Mouse (Mus musculus): ENCODE data around the gene Kmt5a.

The Kmt5a gene

DNA sequence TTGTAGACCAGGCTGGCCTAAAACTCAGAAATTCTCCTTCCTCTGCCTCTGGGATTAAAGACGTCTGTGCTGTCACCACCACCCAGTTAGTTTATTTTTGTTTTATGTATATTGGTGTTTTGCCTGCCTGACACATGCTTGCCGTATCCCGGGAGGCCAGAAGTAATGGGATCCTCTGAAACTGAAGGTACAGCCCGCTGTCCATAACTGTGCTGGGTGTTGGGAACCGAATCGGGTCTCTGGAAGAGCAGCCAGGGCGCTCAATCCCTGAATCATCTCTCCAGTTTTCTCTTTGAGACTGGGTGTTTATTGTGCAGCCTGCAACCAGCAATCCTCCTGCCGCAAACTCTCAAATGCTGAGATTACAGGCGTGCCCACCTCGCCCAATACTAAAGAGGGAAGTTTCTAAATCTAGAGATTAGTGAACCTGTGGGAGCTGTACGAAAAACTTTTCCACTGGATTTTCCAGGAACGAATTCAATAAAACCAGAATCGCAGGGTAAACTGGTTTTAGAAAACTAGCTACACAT lies 42.8 kb downstream of the Kmt5a start:
- CTCF ChIA-PET, result no interaction called here

DNA sequence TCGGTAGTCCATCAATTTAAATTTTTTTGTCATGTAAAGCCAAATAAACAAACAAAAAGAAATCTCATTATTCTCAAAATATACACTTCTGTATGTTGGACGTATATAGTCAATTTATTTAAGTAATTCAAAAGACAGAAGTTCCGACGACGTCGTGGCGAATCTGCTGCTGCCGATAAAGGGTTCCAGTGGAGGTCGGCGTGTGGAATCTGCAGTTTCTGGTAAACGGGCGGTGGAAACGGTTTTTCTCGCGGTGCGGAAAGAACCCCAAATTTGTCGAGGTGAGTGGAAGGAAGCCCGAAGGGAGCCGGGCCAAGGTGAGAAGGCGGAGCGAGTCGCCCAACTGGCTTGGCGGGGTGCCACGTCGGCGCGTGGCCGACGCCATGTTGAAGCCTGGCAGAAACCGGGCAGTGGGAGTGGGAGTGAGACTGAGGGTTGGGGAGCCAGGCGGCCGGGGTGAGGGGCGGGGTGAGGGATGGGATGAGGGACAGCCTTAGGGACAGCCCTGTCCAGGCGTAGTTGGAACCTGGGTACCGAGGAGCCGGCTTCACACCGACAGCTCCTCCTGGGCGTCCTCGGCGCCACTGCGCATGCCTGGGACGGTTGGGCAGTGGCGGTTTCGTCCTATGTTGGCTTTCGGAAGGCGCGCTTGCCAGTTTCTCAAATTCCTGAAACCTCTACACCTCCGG lies 43.4 kb downstream of the Kmt5a start, which contains the start of gene Snrnp35:
Gene Snrnp35, plus strand, starts transcription at position 169 of the 689 bp plus-strand sequence.
- CTCF ChIA-PET, result no interaction called here

DNA sequence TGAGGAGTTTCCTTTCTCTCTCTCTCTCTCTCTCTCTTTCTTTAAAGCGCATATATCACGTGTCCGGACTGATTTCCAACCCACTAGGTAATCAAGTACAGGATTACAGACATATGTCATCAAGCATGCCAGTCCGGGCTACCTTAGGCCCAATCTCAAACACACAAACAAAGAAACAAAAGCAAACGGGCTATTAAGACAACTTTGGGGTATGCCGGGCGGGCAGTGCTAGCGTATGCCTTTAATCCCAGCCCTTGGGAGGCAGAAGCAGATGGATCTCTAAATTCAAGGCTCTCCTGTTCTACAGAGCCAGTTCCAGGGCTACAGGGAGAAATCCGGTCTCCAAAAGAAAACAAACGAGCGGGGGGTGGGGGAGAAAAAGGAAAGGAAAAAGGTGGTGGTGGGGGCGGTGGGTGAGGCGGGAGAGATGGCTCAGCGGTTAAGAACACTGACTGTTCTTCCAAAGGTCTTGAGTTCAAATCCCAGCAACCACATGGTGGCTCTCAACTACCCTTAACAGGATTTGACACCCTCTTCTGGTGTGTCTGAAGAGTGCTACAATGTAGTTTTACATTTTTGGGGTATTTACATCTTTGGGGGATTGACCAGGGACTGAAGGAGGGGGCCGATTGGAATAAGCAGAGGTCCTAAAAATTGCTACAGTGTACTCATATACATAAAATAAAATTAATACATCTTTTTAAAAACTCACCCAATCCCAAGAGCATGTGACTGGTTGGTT lies 44.1 kb downstream of the Kmt5a start:
- CTCF ChIA-PET, result interaction anchor here (0.6 kb wide), 1 partner anchor 735 kb away, joined by 4 read pairs; the partner anchor contains the start of gene Rsrc2

DNA sequence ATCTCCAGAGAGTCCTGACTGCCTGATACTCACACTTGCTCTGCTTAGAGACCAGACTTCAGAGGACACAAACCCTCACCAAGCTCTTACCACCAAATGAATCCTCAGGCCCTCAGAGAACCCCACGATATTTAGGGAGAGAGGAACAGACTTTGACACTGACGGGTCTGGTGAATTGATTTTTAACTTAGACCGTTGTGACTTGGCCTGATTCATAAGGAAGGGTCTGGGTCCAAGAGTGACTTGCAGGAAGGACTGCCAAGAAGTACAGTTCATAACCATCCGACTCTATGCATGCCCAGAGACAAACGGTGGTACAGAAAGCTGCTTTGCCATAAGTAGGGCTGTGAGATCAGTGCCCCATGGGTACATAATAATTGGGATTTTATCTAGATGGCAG lies 45.9 kb downstream of the Kmt5a start:
- CTCF ChIA-PET, result no interaction called here

DNA sequence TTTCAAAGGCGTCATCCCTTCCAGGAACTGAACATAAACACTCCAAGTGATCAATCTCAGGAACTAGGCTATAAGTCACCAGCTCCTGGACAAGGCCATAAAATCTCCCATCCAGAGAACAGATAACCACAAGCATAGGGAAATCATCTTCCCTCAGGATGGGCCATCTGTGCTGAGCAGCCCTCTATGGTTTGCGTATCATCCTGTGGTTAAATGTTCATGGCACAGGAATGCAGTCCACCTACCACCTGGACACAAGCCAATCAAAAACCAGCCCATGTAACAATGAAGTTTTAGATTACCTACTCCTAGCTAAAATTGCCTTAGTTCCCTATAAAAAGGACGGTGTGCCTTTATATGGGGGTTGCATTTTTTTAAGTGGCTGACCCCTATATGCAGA lies 49.2 kb downstream of the Kmt5a start:
- CTCF ChIA-PET, result no interaction called here

DNA sequence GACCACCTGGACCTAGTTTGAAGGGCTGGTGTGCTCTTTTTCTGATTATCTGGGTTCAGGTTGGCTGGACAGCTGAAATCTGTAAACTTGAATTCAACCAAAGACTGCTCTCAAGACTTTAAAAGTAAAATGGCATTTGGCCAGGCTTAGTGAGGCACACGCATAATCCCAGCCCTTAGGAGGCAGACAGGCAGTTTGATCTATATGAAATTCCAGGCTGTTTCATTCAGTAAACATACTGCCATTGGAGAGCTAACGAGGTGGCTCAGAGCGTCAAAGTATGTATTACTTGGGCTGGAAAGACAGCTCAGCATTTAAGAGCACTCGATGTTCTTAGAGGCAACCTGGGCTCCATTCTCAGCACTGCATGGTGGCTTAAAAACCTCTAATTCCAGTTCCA lies 52.0 kb downstream of the Kmt5a start:
- CTCF ChIA-PET, result no interaction called here

DNA sequence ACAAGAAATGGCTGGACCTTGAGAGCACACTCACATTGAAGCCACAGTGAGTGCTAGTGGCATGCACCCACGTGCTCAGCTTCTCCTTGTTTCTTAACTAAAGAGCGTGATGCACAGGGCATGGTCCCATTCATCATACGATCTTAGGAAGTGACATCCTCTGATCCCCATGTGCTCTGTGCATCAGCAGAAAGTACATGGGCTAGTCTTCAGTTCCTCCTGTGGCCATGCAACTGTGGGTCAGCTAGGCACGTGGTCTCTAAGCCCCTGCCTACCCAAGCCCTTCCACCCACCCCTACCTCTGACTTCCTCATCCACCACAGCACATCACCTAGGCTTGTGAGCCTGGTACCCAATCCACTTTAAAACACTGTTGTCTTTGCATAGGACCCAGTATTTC lies 52.9 kb downstream of the Kmt5a start:
- CTCF ChIA-PET, result no interaction called here

DNA sequence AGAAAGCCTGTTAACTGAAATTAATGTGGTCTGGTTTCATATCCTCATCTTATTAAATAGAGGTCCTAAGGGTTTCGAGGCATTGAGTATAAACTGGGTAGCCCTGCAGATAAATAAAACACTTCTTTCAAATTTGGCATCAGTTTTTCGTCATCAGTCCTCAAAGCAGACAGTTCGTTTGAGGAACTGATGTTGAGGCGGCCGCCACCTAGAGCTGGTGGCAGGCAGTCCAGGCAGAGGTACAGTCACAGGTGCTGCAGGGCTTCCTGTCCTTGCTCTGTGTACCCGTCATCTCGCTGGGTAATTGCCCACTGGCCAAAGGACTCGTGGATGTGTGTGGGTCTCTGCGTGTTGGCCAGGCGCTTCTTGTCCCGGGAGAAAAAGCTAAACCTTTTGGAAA lies 53.7 kb downstream of the Kmt5a start:
- CTCF ChIA-PET, result no interaction called here

DNA sequence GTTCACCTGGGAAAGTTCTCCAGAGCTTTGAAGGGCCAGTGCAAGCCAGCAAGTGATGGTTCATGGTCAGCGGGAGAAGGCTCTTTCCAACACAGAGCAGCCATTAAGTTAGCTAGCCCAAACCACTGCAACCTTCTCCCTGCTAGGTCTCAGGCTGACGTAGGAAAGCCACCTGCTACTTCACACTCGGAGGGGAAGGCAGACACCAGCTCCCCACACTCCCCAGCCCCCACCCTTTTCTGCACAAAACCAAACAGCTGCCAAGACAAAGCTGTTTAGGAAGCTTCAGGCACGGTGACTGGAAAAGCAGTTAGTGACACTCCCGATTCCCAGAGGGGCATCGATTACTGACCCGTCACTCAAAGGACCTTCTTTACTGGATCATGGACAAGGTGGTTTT lies 55.8 kb downstream of the Kmt5a start:
- CTCF ChIA-PET, result no interaction called here

DNA sequence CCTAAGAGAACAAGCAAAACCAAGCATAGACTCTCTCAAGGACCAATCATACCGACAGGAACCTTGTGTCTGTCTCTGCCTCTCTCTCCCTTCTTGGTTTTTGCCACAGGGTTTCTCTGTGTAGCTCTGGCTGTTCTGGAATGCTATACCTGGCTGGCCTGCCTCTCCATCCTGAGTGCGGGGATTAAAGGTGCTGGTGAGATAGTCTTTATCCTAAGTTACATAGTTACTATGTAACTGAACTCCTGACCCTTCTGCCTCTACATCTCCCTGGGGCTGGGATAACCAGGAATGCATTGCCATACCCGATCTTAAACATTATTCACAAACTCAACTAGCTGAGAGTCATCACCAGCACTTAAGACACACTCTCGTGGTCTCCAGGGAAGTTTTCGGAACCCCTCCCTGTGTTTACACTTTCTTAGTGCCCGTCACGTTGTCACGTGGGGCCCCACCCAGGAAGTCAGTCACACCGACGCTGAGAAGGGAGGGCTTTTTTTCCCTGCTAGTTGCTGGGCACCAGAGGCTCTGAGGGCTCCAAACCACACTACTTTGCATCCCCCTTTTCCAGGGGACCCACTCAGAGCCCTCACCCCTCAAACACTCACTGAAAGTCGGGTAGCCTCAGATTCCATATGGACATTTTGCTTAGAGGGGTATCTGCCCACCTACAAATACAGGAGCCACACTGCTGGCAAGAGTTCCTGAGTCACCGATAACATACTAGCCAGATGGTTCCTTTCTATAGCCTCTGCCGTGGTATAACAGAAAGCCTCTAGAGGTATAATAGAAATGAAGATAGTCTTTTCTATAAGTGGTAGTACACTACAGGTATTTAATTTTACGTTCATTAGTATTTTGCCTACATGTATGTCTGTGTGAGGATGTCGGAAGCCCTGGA lies 57.1 kb downstream of the Kmt5a start:
- CTCF ChIA-PET, result interaction anchor here (0.6 kb wide), 1 partner anchor 59 kb away, joined by 3 read pairs; no protein-coding TSS in a partner anchor

DNA sequence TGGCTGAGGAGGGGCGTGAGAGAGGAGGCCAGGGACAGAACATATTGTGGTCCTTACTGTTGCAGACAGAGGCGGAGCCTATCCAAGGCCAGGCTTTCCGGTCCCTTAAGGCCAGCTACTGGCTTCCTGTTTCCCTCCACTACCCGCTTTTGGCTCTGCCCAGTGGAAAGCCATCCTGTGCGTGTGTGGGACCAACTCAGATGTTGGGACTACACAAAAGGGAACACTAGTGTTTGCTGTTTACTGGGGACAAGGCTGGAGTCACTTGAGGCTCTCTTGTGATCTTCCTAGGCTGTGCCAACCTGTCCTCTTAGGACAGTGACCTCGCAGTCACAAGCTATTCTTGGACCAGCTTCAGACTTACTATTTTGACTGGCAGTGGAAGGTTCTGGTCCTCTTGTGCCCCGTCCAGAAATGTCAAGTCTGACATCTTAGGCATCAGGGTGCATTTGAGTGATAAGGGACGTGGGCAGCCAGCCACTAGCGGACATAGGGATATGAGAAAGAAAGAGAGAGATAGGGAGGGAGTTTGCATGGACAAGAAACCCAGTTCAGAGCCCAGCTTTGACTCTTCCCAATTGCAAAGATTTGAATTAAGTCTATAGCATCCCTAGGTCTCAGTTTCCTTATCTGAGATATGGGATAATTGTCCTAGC lies 58.6 kb downstream of the Kmt5a start:
- CTCF ChIA-PET, result interaction anchor here (0.7 kb wide), 1 partner anchor 29 kb away, joined by 4 read pairs; no protein-coding TSS in a partner anchor

DNA sequence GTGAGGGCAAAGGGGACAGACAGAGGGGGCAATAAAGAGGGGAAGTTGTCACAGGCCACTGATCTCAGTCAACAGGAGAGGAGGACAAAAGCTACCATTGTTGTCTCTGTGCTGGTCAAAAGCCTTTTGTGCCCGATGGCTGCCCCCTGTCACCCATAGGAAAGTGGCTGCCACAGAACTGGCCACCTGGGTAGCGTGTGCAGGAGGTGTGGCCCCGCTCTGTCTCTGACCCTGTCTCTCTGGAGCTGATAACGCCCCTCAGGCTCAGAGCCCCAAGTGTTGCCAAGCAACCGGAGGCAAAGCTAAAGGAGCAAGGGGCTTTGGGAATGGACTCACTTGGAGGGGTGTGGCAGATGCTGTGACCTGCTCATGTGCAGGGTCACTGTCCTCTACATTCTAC lies 59.3 kb downstream of the Kmt5a start:
- CTCF ChIA-PET, result interaction anchor here (0.7 kb wide), 1 partner anchor 29 kb away, joined by 4 read pairs; no protein-coding TSS in a partner anchor

DNA sequence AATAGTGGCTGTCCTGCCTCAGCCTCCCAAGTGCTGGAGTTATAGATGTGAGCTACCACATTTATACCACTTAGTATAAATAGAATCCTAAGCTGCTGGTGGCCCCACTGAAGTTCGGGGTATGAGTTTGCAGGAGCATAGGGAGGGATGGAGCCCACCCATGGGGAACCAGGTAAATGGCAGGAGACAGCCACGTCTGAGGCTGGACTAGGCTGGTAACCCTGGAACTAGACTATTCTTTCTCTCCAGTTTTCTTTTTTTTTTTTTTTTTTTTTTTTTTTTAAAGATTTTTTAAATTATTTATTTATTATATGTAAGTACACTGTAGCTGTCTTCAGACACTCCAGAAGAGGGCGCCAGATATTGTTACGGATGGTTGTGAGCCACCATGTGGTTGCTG lies 60.3 kb downstream of the Kmt5a start:
- CTCF ChIA-PET, result interaction anchor here (0.7 kb wide), 1 partner anchor 11 kb away, joined by 6 read pairs; no protein-coding TSS in a partner anchor

DNA sequence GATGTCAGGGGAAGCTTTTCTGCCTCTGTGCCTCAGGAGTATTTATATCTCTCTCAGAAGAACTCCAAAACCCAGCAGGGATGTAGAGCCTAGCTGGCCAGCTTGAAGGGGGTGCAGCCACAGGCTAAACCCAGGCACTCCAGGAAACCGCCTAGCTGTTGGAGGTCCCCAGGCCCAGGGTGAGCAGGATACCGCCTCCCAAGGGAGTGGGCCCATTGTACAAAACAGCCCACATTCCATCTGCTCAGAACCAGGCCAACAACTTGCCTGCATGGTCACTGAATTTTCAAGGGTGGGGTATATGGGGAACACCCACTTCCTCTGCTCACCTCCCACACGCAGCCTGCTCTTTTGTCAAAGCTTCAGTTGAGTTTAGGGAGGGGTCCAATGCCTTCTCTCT lies 60.8 kb downstream of the Kmt5a start:
- CTCF ChIA-PET, result no interaction called here

DNA sequence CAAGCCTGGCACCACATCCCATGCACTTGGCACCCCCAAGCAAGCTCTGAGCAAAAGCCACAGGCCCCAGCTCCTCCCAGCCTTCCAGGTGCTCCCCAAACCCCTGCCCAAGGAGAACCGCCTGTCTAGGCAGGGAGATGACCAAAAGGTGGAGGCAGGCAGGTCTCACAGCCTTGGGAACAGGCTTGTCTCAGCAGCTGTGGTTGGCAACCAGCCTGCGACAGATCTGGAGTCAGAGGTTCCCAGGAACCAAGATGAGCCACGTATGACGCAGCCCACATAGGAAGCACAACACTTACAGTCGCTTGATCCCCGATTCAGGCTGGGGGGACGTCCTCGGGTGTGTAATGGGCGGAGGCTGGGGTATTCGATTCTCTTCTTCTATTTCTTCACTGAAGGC lies 61.8 kb downstream of the Kmt5a start:
- CTCF ChIA-PET, result interaction anchor here (0.6 kb wide), 1 partner anchor 29 kb away, joined by 3 read pairs; no protein-coding TSS in a partner anchor

DNA sequence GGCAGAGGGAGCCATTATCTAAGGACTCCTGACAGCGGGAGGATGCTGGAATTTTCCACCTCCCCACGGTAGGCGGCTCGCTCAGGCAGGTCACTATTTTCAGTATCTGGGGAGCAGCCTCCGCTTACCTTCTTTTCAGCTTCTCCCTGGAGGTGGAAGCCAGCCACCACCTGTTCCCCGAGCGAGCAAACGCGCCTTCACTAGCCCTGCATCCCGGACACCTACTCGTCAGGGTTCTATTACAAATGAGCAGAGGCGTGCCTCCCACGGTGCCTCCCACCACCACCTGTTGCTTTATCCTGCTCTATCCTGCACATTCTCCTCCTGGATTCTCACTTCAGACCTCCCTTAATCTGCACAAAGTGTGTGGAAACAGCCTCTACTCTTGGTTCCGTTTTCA lies 64.0 kb downstream of the Kmt5a start:
- CTCF ChIA-PET, result no interaction called here

DNA sequence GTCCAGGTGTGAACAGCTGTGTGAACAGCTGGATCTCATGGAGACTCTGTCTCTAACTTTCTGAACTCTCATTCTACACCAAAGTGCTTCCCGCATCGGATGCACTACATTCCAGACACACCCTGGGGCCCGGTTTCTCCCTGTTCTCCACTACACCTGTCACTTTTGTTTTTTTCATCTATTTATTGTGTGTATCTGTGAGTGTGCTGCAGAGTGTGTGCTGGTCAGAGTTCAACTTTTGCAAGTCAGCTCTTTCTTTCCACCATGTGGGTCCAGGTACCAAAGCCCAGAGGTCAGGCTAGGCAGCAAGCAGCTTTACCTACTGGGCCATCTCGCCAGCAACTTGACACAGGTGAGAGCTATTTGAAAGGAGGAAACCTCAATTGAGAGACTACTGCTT lies 65.5 kb downstream of the Kmt5a start:
- CTCF ChIA-PET, result no interaction called here

DNA sequence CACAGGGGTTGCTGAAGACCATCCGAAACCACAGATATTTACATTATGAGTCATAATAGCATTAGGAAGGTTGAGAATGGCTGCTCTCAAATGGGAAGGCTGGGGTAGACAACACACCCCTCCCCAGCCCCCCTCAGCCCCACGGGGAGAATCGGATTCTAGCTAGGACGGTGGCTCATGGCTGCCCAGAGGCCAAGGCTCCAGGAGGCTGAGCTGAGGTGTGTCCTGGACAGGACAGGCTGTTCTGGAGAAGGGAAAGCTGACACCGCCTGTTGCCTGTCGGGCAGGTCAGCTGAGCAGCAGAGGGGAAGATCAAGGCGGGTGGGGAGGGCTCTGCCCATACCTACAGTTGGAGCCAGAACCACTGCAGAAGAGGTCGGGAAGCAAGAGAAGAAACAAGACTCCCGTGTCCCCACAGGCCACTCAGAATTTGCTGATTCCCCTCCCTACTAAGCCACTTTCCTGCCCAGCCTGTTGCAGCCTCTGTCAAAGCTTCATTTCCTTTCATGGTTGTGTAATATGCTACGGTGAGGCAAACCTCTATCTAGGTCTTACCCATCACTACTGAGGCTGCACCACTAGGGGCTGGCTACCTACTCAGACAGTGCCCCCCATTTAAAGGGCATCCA lies 67.1 kb downstream of the Kmt5a start:
- CTCF ChIA-PET, result no interaction called here

DNA sequence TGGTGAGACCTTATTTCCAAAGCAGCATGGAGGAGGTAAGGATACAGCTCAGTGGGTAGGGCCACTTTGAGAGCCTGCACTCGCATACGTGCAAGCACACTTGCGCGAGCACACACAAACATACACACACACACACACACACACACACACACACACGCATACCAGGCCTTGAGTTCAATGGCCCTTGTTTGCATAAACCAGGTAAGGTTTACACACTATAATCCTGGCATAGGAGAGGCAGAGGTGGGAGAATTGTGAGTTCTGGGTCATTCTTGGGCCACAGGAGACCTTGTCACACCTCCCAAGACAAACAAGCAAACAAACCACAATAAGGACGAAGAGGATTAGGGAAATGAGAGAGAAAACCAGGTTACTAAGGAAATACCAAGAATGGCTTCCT lies 69.5 kb downstream of the Kmt5a start:
- CTCF ChIA-PET, result no interaction called here

DNA sequence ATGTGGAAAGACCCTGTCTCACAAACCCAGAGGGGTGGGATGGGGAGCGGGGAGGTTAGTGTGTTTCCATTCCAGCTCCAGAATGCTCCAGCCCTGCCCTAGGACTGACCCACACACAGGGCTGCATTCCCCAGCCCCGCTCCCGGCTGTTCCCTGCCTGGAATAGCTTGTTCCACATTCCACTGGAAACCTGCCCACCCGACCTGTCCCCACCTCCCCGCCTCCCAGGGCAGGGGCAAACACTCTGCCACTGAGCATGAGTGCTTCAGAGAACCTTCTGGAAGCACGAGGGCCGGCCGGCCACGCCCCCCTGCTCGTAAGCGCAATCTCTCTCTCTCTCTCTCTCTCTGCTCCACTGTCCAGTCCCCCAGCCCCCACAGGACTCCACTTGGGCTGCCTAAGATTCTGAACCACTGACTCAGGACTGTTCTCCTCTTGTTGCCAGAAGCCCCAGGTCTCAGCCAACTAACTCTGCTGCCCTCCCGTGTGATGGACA lies 70.1 kb downstream of the Kmt5a start:
- CTCF ChIA-PET, result no interaction called here
